Mouse (Mus musculus) forebrain, postnatal 0 days (tissue): Measurements from ENCODE around the gene Kctd15. TPM values are rescaled to one million over a fixed set of nuclear protein-coding genes. Genes with fewer than 3 reads are reported as not detected.

Experiments used
- ATAC-seq: fragments of 200-750 bp; cut with Nextera tagmentation; 2 replicates; pipeline ENCODE4 v1.8.0; 2017; ENCODE audit warnings: mild to moderate bottlenecking, moderate library complexity
- DNase-seq: peaks from one replicate; pipeline ENCODE4 v3.0.0-alpha.2; 2015
- H3K27ac ChIP-seq: fragments of 300-500 bp; sonication (generic); 2 replicates; pipeline ENCODE4 v1.5.1; 2014; ENCODE audit warnings: low read depth, mild to moderate bottlenecking, antibody characterized with exemption, low read length, moderate library complexity, mixed read lengths
- H3K27me3 ChIP-seq: fragments of 300-500 bp; sonication (generic); 2 replicates; pipeline ENCODE4 v1.6.1; 2014; ENCODE audit warnings: mild to moderate bottlenecking, low read length, mixed read lengths; ENCODE audit not compliant: insufficient read depth
- H3K36me3 ChIP-seq: fragments of 300-500 bp; sonication (generic); 2 replicates; pipeline ENCODE4 v1.6.1; 2014; ENCODE audit warnings: mild to moderate bottlenecking, moderate library complexity; ENCODE audit not compliant: insufficient read depth
- H3K4me1 ChIP-seq: fragments of 300-500 bp; sonication (generic); 2 replicates; pipeline ENCODE4 v1.6.1; 2014; ENCODE audit warnings: antibody characterized with exemption; ENCODE audit not compliant: insufficient read depth
- H3K4me2 ChIP-seq: fragments of 300-500 bp; sonication (generic); 2 replicates; pipeline ENCODE4 v1.6.1; 2014; ENCODE audit warnings: low read depth, mild to moderate bottlenecking, moderate library complexity
- H3K4me3 ChIP-seq: fragments of 300-500 bp; sonication (generic); 2 replicates; pipeline ENCODE4 v1.5.1; 2014; ENCODE audit warnings: low read depth, low read length, mixed read lengths
- H3K9ac ChIP-seq: fragments of 300-500 bp; sonication (generic); 2 replicates; pipeline ENCODE4 v1.6.1; 2014; ENCODE audit warnings: mild to moderate bottlenecking
- H3K9me3 ChIP-seq: fragments of 300-500 bp; sonication (generic); 2 replicates; pipeline ENCODE4 v1.6.1; 2016; ENCODE audit warnings: low read length
- CTCF ChIP-seq: sonication (generic); IDR thresholded peaks from 2 replicates; pipeline ENCODE4 v1.5.1; 2016; ENCODE audit warnings: antibody characterized with exemption, control low read depth, low read depth
- WGBS: fragments of 180-500 bp; shearing (Covaris S2); extraction: QIAGEN DNeasy Blood & Tissue Kit; methylation state at CpG from one replicate; pipeline ENCODE4 v1.1.7; 2014; 5-methylcytosine and 5-hydroxymethylcytosine counted together
- polyA plus RNA-seq: library from polyadenylated mRNA; unstranded; fragments of >200 nt; fragmentation: Nextera tagmentation; extraction: Ambion mirVana; gene quantifications from 2 replicates; pipeline ENCODE4 v1.2.1, GENCODE M21; 2015
- total RNA-seq: library from RNA; depleted of rRNA; stranded (reverse); fragments of >200 nt; gene quantifications from 2 replicates; pipeline ENCODE4 v1.2.3, GENCODE M21; 2014

The Kctd15 gene
- total and polyA plus RNA-seq, 2 experiments from 2014 or later, result 16.7 to 59.4 TPM

DNA sequence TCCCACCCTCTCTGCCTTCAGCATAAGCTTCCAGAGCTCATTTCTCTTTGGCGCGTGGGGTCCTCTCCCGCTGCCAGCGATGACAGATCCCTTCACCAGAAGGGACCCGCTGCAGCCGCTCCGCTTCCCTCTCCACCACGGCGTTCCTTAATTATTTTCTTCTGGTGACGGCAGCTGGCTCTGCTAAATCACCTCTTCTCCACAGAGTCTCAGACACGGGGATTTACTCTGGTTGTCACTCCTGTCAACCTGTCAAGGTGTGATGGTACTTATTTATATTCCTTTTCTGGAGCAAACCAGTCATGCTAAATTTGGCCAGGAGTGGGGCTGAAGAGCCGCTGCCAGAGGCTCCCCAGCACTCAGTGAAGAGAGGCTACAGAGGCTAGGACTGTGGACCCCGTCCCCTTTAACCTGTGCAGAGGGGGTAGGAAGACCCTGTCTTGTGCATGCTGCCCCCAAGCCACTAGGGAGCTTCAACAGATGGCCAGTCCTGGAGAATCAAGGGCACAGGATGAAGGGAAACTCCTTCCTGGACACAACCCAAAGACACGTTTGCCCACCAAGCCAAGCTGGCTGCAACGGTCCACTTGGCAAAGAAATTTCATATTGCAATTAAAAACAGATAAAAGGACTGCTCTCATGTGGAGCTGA, 24.4 kb upstream of the Kctd15 start:
- H3K4me1 ChIP-seq, result 0 out of 2 replicates have a peak, but pooled peaks cover 3% of the 10 kb centered on the region
- DNase-seq (peak; percentile 60), ATAC-seq (peak; percentile 50)
- H3K27ac ChIP-seq, result no peak overlapping the region
- WGBS, result 37% methylated on average over 15 of the region's 15 CpGs
- peak; percentile 27; the same call in 1 of the 2 replicates for TF ChIP-seq CTCF
- H3K9ac ChIP-seq, result no peak overlapping the region
- H3K4me3 ChIP-seq, result no peak overlapping the region
- H3K9me3 ChIP-seq, result no peaks in the 10 kb centered on the region
- H3K36me3 ChIP-seq, result no peaks in the 10 kb centered on the region
- peaks cover 1% of the 10 kb centered on the region; the same call in 1 of the 2 replicates for H3K27me3 ChIP-seq
- H3K4me2 ChIP-seq, result 0 out of 2 replicates have a peak overlapping the region, but pooled peaks have one; percentile 6

DNA sequence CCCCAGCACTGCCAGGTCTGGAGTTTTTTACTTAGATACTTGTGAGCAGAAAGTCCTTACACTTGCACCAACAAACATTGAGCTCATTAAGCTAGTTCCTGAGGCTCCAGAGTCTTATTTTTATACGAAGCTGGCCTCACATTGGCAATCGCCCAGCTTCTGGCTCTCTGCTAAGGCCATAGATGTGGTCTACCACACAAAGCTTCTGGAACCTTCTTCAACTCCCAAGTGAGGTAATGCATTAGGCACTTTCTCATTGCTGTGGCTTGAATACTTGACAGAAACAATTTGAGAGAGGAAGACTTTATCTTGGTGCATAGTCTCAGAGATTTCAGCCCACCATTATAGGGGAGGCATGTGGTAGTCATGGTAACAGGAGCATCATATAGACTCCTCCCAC, 23.4 kb upstream of the Kctd15 start:
- Histone ChIP-seq H3K4me3 (no peak overlapping the region), H3K9me3 (no peaks in the 10 kb centered on the region), H3K4me1 (0 out of 2 replicates have a peak, but pooled peaks cover 3% of the 10 kb centered on the region), H3K4me2 (no peak overlapping the region), H3K27ac (no peak overlapping the region), H3K9ac (no peak overlapping the region), H3K27me3 (peaks cover 11% of the 10 kb centered on the region), H3K36me3 (no peaks in the 10 kb centered on the region)
- no peak for DNase-seq
- ATAC-seq, result no peak
- 51% methylated on average over 2 of the region's 2 CpGs for WGBS
- no peak for TF ChIP-seq CTCF

DNA sequence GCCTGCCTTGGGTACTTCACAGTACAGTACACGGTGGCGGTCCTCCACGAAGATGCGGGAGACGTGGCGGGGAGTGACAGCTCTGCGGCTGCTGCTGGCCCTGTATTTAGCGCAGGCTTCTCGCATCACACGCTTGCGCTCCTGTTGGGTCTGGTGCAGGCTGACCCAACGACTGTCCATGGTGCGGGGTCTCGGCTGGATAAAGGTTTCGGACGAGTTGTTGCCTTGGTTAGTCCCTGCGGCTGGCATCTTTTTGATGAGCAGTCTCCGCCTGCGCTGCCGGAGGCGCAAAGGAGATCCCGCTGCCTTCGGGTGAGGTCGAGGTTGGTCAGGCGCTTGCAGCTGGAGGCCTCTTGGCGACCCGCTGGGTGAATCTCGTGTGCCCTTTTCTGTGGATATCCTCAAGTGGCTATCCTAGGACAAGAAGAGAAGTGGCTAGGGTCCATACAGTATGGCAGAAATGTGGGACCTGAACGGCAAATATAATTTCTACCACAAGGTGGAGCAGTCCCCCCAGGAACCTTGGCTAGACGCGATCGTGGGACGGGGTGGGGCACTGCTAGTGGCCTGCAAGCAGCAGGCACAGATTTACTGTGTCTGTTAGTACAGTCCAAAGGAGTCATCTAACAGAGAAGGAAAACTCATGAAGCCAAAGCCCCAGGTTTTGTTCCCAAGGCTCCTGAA, 19.4 kb upstream of the Kctd15 start:
- H3K9ac ChIP-seq, result peak overlapping the region; percentile 43
- peak; percentile 94 for TF ChIP-seq CTCF
- peak overlapping the region; percentile 79 for H3K4me2 ChIP-seq
- H3K4me1 ChIP-seq, result 0 out of 2 replicates have a peak, but pooled peaks cover 2% of the 10 kb centered on the region
- no peak overlapping the region for H3K27ac ChIP-seq
- WGBS, result 4% methylated on average over 33 of the region's 33 CpGs
- H3K9me3 ChIP-seq, result no peaks in the 10 kb centered on the region
- peak overlapping the region; percentile 45 for H3K4me3 ChIP-seq
- DNase-seq (peak; percentile 91), ATAC-seq (peak; percentile 57)
- H3K36me3 ChIP-seq, result no peaks in the 10 kb centered on the region
- peaks cover 28% of the 10 kb centered on the region for H3K27me3 ChIP-seq

GRCm38 (mm10) chr7:34675120-34675790, 18.7 kb upstream of the Kctd15 start:
- Histone ChIP-seq H3K4me1 (no peaks in the 10 kb centered on the region), H3K36me3 (no peaks in the 10 kb centered on the region), H3K9me3 (no peaks in the 10 kb centered on the region), H3K4me2 (peak overlapping the region; percentile 79), H3K27ac (no peak overlapping the region), H3K9ac (peak overlapping the region; percentile 43; the same call in 1 of the 2 replicates), H3K27me3 (peaks cover 28% of the 10 kb centered on the region), H3K4me3 (peak overlapping the region; percentile 45)
- no peak for ATAC-seq
- no peak for TF ChIP-seq CTCF
- no peak for DNase-seq
- 11% methylated on average over 42 of the region's 42 CpGs for WGBS

- Histone ChIP-seq H3K4me2 (no peak overlapping the region), H3K4me3 (no peak overlapping the region), H3K36me3 (no peaks in the 10 kb centered on the region), H3K27ac (no peak overlapping the region), H3K27me3 (peaks cover 28% of the 10 kb centered on the region), H3K9me3 (no peaks in the 10 kb centered on the region), H3K4me1 (no peaks in the 10 kb centered on the region), H3K9ac (no peak overlapping the region)
- ATAC-seq (no peak), DNase-seq (no peak)
- 76% methylated on average over 4 of the region's 4 CpGs for WGBS
- TF ChIP-seq CTCF, result no peak; the same call in 1 of the 2 replicates
Observed at GRCm38 (mm10) chr7:34672916-34673315, 16.4 kb upstream of the Kctd15 start.

GRCm38 (mm10) chr7:34671911-34672310, 15.4 kb upstream of the Kctd15 start:
- DNase-seq, result peak; percentile 96
- Histone ChIP-seq H3K27me3 (peaks cover 28% of the 10 kb centered on the region), H3K9ac (no peak overlapping the region), H3K9me3 (no peaks in the 10 kb centered on the region), H3K4me3 (no peak overlapping the region), H3K4me1 (no peaks in the 10 kb centered on the region), H3K4me2 (no peak overlapping the region), H3K36me3 (no peaks in the 10 kb centered on the region), H3K27ac (no peak overlapping the region)
- WGBS, result 2% methylated on average over 6 of the region's 6 CpGs
- peak; percentile 100 for TF ChIP-seq CTCF
- ATAC-seq, result peak; percentile 79
